Mouse (Mus musculus) adrenal gland, adult 8-10 months (tissue): ENCODE measurements around the gene Slc25a47. TPM values are rescaled to one million over a fixed set of nuclear protein-coding genes. Genes with fewer than 3 reads are reported as not detected.

Experiments used
- DNase-seq: peaks from one replicate; pipeline ENCODE4 v3.0.0; 2022
- total RNA-seq, 4 experiments: library from RNA; stranded (reverse); gene quantifications; 2 replicates each; pipeline ENCODE4 v1.2.4; 2022

Slc25a47 gene
- 10 to 100 TPM; 10.2 to 14.0 (median 12.2) TPM for total RNA-seq

GRCm38 (mm10) chr12:108835840-108836409 lies at the start of gene Slc25a47, which contains the start of gene Slc25a29:
TSS of gene Slc25a47 (plus strand) at chr12:108836046.
TSS of gene Slc25a29 (minus strand) at chr12:108835883.
- peak; percentile 95 for DNase-seq

GRCm38 (mm10) chr12:108787329-108787728 lies 48.5 kb upstream of the Slc25a47 start:
- no peak for DNase-seq

GRCm38 (mm10) chr12:108792152-108792545 lies 43.7 kb upstream of the Slc25a47 start:
- peak; percentile 62 for DNase-seq

- peak; percentile 98 for DNase-seq
Observed at GRCm38 (mm10) chr12:108792546-108793452, 43.0 kb upstream of the Slc25a47 start, which contains the start of gene Yy1. TSS of gene Yy1 (plus strand) at chr12:108792973.

- peak; percentile 45 for DNase-seq
Observed at GRCm38 (mm10) chr12:108793453-108793941, 42.3 kb upstream of the Slc25a47 start.

GRCm38 (mm10) chr12:108794078-108794711 lies 41.7 kb upstream of the Slc25a47 start:
- peak; percentile 70 for DNase-seq

GRCm38 (mm10) chr12:108794979-108795537 lies 40.8 kb upstream of the Slc25a47 start:
- DNase-seq = no peak

- DNase-seq = no peak
Observed at GRCm38 (mm10) chr12:108801613-108802012, 34.2 kb upstream of the Slc25a47 start.

- no peak for DNase-seq
Observed at GRCm38 (mm10) chr12:108804388-108804787, 31.5 kb upstream of the Slc25a47 start.

- peak; percentile 75 for DNase-seq
Observed at GRCm38 (mm10) chr12:108808465-108808864, 27.4 kb upstream of the Slc25a47 start.

- no peak for DNase-seq
Observed at GRCm38 (mm10) chr12:108809771-108810170, 26.1 kb upstream of the Slc25a47 start.

- DNase-seq = no peak
Observed at GRCm38 (mm10) chr12:108810309-108810708, 25.5 kb upstream of the Slc25a47 start.

- DNase-seq = no peak
Observed at GRCm38 (mm10) chr12:108811133-108811532, 24.7 kb upstream of the Slc25a47 start.

GRCm38 (mm10) chr12:108812463-108812862 lies 23.4 kb upstream of the Slc25a47 start:
- DNase-seq = no peak

GRCm38 (mm10) chr12:108814470-108814869 lies 21.4 kb upstream of the Slc25a47 start:
- DNase-seq = no peak

- no peak for DNase-seq
Observed at GRCm38 (mm10) chr12:108816569-108816968, 19.3 kb upstream of the Slc25a47 start.

GRCm38 (mm10) chr12:108820461-108820860 lies 15.4 kb upstream of the Slc25a47 start:
- DNase-seq = no peak

GRCm38 (mm10) chr12:108823036-108823435 lies 12.8 kb upstream of the Slc25a47 start:
- DNase-seq = no peak

GRCm38 (mm10) chr12:108824225-108824874 lies 11.5 kb upstream of the Slc25a47 start:
- no peak for DNase-seq

- no peak for DNase-seq
Observed at GRCm38 (mm10) chr12:108825561-108826224, 10.2 kb upstream of the Slc25a47 start.

- no peak for DNase-seq
Observed at GRCm38 (mm10) chr12:108826282-108826957, 9.4 kb upstream of the Slc25a47 start.
